Mouse (Mus musculus) thymus, adult 2 months (tissue): ENCODE results near the gene Saa3.

Experiments used
- CTCF ChIP-seq: fragments of 200-500 bp; IDR thresholded peaks from 2 replicates; pipeline ENCODE4 v1.5.1; 2012; ENCODE audit warnings: mild to moderate bottlenecking, control low read depth, low read length, moderate library complexity, borderline replicate concordance; ENCODE audit not compliant: control insufficient read depth, poor library complexity, insufficient read depth; ENCODE audit errors: extremely low read depth
- POLR2A ChIP-seq: fragments of 200-500 bp; IDR thresholded peaks from 2 replicates; pipeline ENCODE4 v1.6.1; 2012; ENCODE audit warnings: mild to moderate bottlenecking, low read length, control low read depth, moderate library complexity; ENCODE audit not compliant: control insufficient read depth, poor library complexity, insufficient read depth; ENCODE audit errors: extremely low read depth

GRCm38 (mm10) chr7:46676808-46677360, 38.6 kb downstream of the Saa3 start:
- TF ChIP-seq CTCF: no peak
- no peak for TF ChIP-seq POLR2A
